Mouse (Mus musculus) heart, embryonic 13.5 days (tissue): ENCODE results near the gene Ncaph. TPM values are rescaled to one million over a fixed set of nuclear protein-coding genes. Genes with fewer than 3 reads are reported as not detected.

ENCODE experiments used
- polyA plus RNA-seq: library from polyadenylated mRNA; unstranded; fragments of >200 nt; fragmentation: Nextera tagmentation; extraction: Ambion mirVana; gene quantifications from 2 replicates; pipeline ENCODE4 v1.2.1, GENCODE M21; 2015

The Ncaph gene
- polyA plus RNA-seq, 1 experiment from 2014 or later: 51.2 TPM

Other genes starting within 250 kb of the Ncaph start
- gene Sppl2a, start 200.7 kb downstream of the Ncaph start, polyA plus RNA-seq: 27.4 and 30.0 TPM in 2 replicates
- 7.6 and 8.2 TPM in 2 replicates for gene Ap4e1, start 125.2 kb downstream of the Ncaph start, polyA plus RNA-seq
- 38.1 and 39.7 TPM in 2 replicates for gene Blvra, start 63.3 kb downstream of the Ncaph start, polyA plus RNA-seq
- 11.6 and 12.4 TPM in 2 replicates for gene Itpripl1, start 9.5 kb upstream of the Ncaph start, polyA plus RNA-seq
- 1.1 and 1.4 TPM in 2 replicates for gene 1810024B03Rik, start 74.3 kb upstream of the Ncaph start, polyA plus RNA-seq
- gene Snrnp200, start 74.4 kb upstream of the Ncaph start, polyA plus RNA-seq: 35.2 and 38.0 TPM in 2 replicates
- gene Ciao1, start 113.9 kb upstream of the Ncaph start, polyA plus RNA-seq: 48.4 and 55.5 TPM in 2 replicates
- gene Tmem127, start 114.0 kb upstream of the Ncaph start, polyA plus RNA-seq: 19.7 and 21.6 TPM in 2 replicates
- 92.0 and 94.0 TPM in 2 replicates for gene Stard7, start 136.3 kb upstream of the Ncaph start, polyA plus RNA-seq
- gene Dusp2, start 202.2 kb upstream of the Ncaph start, polyA plus RNA-seq: 13.5 and 15.9 TPM in 2 replicates
- gene Astl, start 204.7 kb upstream of the Ncaph start, polyA plus RNA-seq: not detected in 2 replicates
- 1.6 and 1.8 TPM in 2 replicates for gene Adra2b, start 229.3 kb upstream of the Ncaph start, polyA plus RNA-seq